In genomic region chr4:148625756-148626622, GRCm38 (mm10) we compare ENCODE assay signal across 1 mouse cellular context.
TF ChIP-seq lines count a peak whose summit lies in the region.

No protein-coding gene starts in this region.

TF ChIP-seq in CH12.LX, 34 proteins besides CTCF, POLR2A, EP300 and RAD21 (continued from another document):
- 0 out of 2 replicates have a peak, but pooled peaks have one; percentile 19 for TF ChIP-seq ZMIZ1 (IDR thresholded peaks at IDR 0.05; ENCODE audit: low read depth, low read length)
- peak; percentile 89 for TF ChIP-seq POLR2AphosphoS2 (IDR thresholded peaks at IDR 0.05; ENCODE audit: low read depth, low read length)
- no peak for TF ChIP-seq E2F4 (IDR thresholded peaks at IDR 0.05; ENCODE audit: insufficient replicate concordance, low read depth, low read length)
- no peak for TF ChIP-seq GABPA (IDR thresholded peaks at IDR 0.05; ENCODE audit: insufficient replicate concordance, low read depth, low read length)
